Mouse (Mus musculus) kidney, embryonic 16.5 days (tissue): ENCODE results near the gene Nlk. TPM values are rescaled to one million over a fixed set of nuclear protein-coding genes. Genes with fewer than 3 reads are reported as not detected.

ENCODE experiments used
- ATAC-seq: fragments of 200-750 bp; cut with Nextera tagmentation; 2 replicates; pipeline ENCODE4 v1.8.0; 2017; ENCODE audit warnings: moderate TSS enrichment; ENCODE audit not compliant: low FRiP score, low TSS enrichment
- H3K27ac ChIP-seq: fragments of 300-500 bp; sonication (generic); 2 replicates; pipeline ENCODE4 v1.5.1; 2014; ENCODE audit warnings: low read length
- H3K27me3 ChIP-seq: fragments of 300-500 bp; sonication (generic); 2 replicates; pipeline ENCODE4 v1.6.1; 2014; ENCODE audit warnings: low read length, control low read depth, mixed read lengths; ENCODE audit not compliant: insufficient read depth
- H3K36me3 ChIP-seq: fragments of 300-500 bp; sonication (generic); 2 replicates; pipeline ENCODE4 v1.6.1; 2014; ENCODE audit warnings: low read length, control low read depth, mixed read lengths; ENCODE audit not compliant: insufficient read depth
- H3K4me1 ChIP-seq: fragments of 300-500 bp; sonication (generic); 2 replicates; pipeline ENCODE4 v1.6.1; 2014; ENCODE audit warnings: low read length, control low read depth, mixed read lengths; ENCODE audit not compliant: insufficient read depth
- H3K4me2 ChIP-seq: fragments of 300-500 bp; sonication (generic); replicated peaks from 2 replicates; pipeline ENCODE4 v1.6.1; 2014; ENCODE audit warnings: low read depth, low read length
- H3K4me3 ChIP-seq: fragments of 300-500 bp; sonication (generic); 2 replicates; pipeline ENCODE4 v1.5.1; 2014; ENCODE audit warnings: mild to moderate bottlenecking, low read length
- H3K9ac ChIP-seq: fragments of 300-500 bp; sonication (generic); replicated peaks from 2 replicates; pipeline ENCODE4 v1.6.1; 2014; ENCODE audit warnings: low read length
- H3K9me3 ChIP-seq: fragments of 300-500 bp; sonication (generic); 2 replicates; pipeline ENCODE4 v1.6.1; 2016; ENCODE audit warnings: low read length, control low read depth
- WGBS: fragments of 180-500 bp; shearing (Covaris S2); extraction: QIAGEN DNeasy Blood & Tissue Kit; methylation state at CpG from one replicate; pipeline ENCODE4 v1.1.7; 2014; 5-methylcytosine and 5-hydroxymethylcytosine counted together
- polyA plus RNA-seq: library from polyadenylated mRNA; unstranded; fragments of >200 nt; fragmentation: Nextera tagmentation; extraction: Ambion mirVana; gene quantifications from 2 replicates; pipeline ENCODE4 v1.2.1, GENCODE M21; 2015

Nlk gene
- polyA plus RNA-seq, 1 experiment from 2014 or later = 14.3 TPM

DNA sequence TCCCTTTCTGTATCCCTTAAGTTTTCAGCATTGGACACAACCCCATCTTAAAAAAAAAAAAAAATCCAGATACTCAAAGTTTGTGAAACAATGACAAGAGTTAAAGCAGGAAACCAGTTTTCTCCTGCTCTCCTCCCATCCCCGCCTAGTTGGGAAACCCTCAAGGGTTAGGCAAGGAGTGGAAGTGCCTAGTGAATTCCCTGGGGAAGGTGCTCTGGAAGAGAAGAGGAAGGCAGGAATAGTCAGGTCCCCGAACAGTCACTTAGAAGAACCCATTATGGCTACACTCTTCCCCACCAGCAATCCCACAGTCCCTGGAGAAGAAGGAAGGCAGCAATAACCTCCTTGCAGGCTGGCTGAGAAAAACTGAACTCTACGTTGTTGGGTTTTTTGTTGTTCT, 2.9 kb downstream of the Nlk start:
- ATAC-seq = no peak
- H3K36me3 ChIP-seq = no peaks in the 10 kb centered on the region
- H3K4me2 ChIP-seq = peak overlapping the region; percentile 46
- H3K9me3 ChIP-seq = no peaks in the 10 kb centered on the region
- peak overlapping the region; percentile 28 for H3K4me3 ChIP-seq
- peaks cover 36% of the 10 kb centered on the region for H3K4me1 ChIP-seq
- no peaks in the 10 kb centered on the region for H3K27me3 ChIP-seq
- H3K27ac ChIP-seq = 0 out of 2 replicates have a peak overlapping the region, but pooled peaks have one; percentile 24
- H3K9ac ChIP-seq = peak overlapping the region; percentile 35; the same call in 1 of the 2 replicates
- WGBS = 53% methylated on average over 3 of the region's 3 CpGs

GRCm38 (mm10) chr11:78693307-78693706, 3.9 kb downstream of the Nlk start:
- Histone ChIP-seq H3K27me3 (no peaks in the 10 kb centered on the region), H3K4me1 (peaks cover 36% of the 10 kb centered on the region), H3K4me3 (no peak overlapping the region), H3K9me3 (no peaks in the 10 kb centered on the region), H3K27ac (no peak overlapping the region), H3K9ac (no peak overlapping the region), H3K4me2 (peak overlapping the region; percentile 46; the same call in 1 of the 2 replicates), H3K36me3 (no peaks in the 10 kb centered on the region)
- ATAC-seq = no peak
- WGBS = 94% methylated on average over 8 of the region's 8 CpGs

DNA sequence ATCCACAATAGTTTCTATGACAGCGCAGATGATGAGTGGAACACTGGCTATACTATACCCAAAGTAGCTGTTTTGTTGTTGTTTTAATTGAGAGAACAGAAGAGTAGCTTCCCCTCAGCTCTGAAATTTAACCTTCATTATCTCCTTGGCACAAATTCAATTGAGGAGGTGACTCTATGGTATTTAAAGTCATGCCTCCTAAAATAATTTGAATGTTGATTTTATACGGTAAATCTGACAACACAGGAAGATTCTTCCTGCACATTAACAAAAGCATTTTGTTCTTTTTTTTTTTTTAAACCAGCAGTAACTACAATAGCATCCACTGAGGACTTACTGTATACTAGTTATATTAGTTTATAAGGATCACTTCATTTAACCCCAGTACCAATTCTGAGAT, 6.0 kb downstream of the Nlk start:
- no peak overlapping the region for H3K27ac ChIP-seq
- no peak overlapping the region for H3K4me2 ChIP-seq
- H3K4me3 ChIP-seq = no peak overlapping the region
- no peak for ATAC-seq
- WGBS = 66% methylated on average over 2 of the region's 2 CpGs
- H3K4me1 ChIP-seq = peaks cover 38% of the 10 kb centered on the region
- no peaks in the 10 kb centered on the region for H3K9me3 ChIP-seq
- H3K27me3 ChIP-seq = no peaks in the 10 kb centered on the region
- H3K9ac ChIP-seq = no peak overlapping the region
- no peaks in the 10 kb centered on the region for H3K36me3 ChIP-seq

GRCm38 (mm10) chr11:78690547-78690946, 6.6 kb downstream of the Nlk start:
- 58% methylated on average over 3 of the region's 3 CpGs for WGBS
- Histone ChIP-seq H3K9ac (no peak overlapping the region), H3K9me3 (no peaks in the 10 kb centered on the region), H3K4me3 (no peak overlapping the region), H3K4me2 (no peak overlapping the region), H3K27ac (no peak overlapping the region), H3K36me3 (no peaks in the 10 kb centered on the region), H3K27me3 (no peaks in the 10 kb centered on the region), H3K4me1 (peaks cover 32% of the 10 kb centered on the region)
- ATAC-seq = no peak

DNA sequence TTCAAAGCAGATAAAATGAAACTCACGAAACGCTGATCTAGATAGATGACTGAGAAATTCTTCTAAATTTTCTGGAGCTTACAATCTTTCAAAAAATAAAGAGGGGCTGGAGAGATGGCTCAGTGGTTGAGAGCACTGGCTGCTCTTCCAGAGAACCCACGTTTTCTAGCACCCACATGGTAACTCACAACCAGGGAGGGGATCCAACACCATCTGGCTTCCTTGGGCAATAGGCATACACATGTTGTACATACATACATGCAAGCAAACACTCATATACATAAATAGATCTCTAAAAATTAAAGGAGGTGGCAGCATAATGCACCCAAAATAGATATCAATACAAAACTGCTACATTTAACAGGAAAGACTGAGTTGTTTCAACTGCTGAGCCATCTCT, 16.1 kb downstream of the Nlk start:
- no peaks in the 10 kb centered on the region for H3K4me1 ChIP-seq
- no peaks in the 10 kb centered on the region for H3K27me3 ChIP-seq
- whole genome bisulfite sequencing = 92% methylated on average over 3 of the region's 3 CpGs
- H3K4me3 ChIP-seq = no peak overlapping the region
- H3K9me3 ChIP-seq = no peaks in the 10 kb centered on the region
- no peak overlapping the region for H3K4me2 ChIP-seq
- no peak overlapping the region for H3K27ac ChIP-seq
- ATAC-seq = no peak
- peaks cover 9% of the 10 kb centered on the region; the same call in 1 of the 2 replicates for H3K36me3 ChIP-seq
- no peak overlapping the region for H3K9ac ChIP-seq

DNA sequence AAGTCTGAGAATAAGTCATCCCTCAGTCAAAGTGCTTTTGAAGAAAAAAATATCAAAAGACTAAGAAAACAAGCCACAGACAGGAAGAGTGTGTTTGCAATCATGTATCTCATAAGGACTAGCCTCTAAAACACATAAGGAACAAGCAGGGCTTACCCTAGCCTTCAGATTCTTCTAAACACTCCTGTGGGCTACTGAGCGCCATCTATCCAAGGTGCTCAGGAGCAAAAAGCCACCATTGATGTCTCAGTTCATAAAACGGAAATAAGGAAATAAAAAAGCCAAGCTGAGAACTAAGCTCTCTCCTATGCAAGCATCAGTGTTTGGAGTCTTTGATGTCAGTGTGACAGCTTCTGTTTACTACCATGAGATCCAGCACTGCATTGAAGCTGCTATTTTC, 18.4 kb downstream of the Nlk start:
- no peak for ATAC-seq
- H3K9me3 ChIP-seq = no peaks in the 10 kb centered on the region
- no peak overlapping the region for H3K4me3 ChIP-seq
- no peak overlapping the region for H3K9ac ChIP-seq
- no peaks in the 10 kb centered on the region for H3K4me1 ChIP-seq
- H3K27me3 ChIP-seq = no peaks in the 10 kb centered on the region
- no peak overlapping the region for H3K4me2 ChIP-seq
- H3K36me3 ChIP-seq = peaks cover 4% of the 10 kb centered on the region; the same call in 1 of the 2 replicates
- 71% methylated on average over 2 of the region's 2 CpGs for WGBS
- no peak overlapping the region for H3K27ac ChIP-seq

- Histone ChIP-seq H3K9ac (no peak overlapping the region), H3K4me1 (peaks cover 19% of the 10 kb centered on the region), H3K27me3 (no peaks in the 10 kb centered on the region), H3K27ac (no peak overlapping the region), H3K4me2 (no peak overlapping the region), H3K36me3 (no peaks in the 10 kb centered on the region), H3K9me3 (no peaks in the 10 kb centered on the region), H3K4me3 (no peak overlapping the region)
- WGBS = 47% methylated on average over 3 of the region's 3 CpGs
- no peak for ATAC-seq
Measured at GRCm38 (mm10) chr11:78668647-78669046, 28.5 kb downstream of the Nlk start.

- 64% methylated on average over 2 of the region's 2 CpGs for WGBS
- Histone ChIP-seq H3K4me1 (peaks cover 16% of the 10 kb centered on the region), H3K27ac (no peak overlapping the region), H3K27me3 (no peaks in the 10 kb centered on the region), H3K9me3 (no peaks in the 10 kb centered on the region), H3K4me2 (no peak overlapping the region), H3K36me3 (no peaks in the 10 kb centered on the region), H3K9ac (no peak overlapping the region), H3K4me3 (no peak overlapping the region)
- no peak for ATAC-seq
Measured at GRCm38 (mm10) chr11:78664853-78665252, 32.3 kb downstream of the Nlk start.

GRCm38 (mm10) chr11:78663916-78664315, 33.3 kb downstream of the Nlk start:
- H3K36me3 ChIP-seq = no peaks in the 10 kb centered on the region
- H3K27me3 ChIP-seq = no peaks in the 10 kb centered on the region
- 66% methylated on average over 4 of the region's 4 CpGs for WGBS
- no peaks in the 10 kb centered on the region for H3K9me3 ChIP-seq
- ATAC-seq = no peak
- no peak overlapping the region for H3K27ac ChIP-seq
- no peak overlapping the region for H3K9ac ChIP-seq
- H3K4me2 ChIP-seq = no peak overlapping the region
- no peak overlapping the region for H3K4me3 ChIP-seq
- H3K4me1 ChIP-seq = peaks cover 12% of the 10 kb centered on the region

- Histone ChIP-seq H3K36me3 (no peaks in the 10 kb centered on the region), H3K9me3 (no peaks in the 10 kb centered on the region), H3K4me1 (no peaks in the 10 kb centered on the region), H3K9ac (no peak overlapping the region), H3K27me3 (no peaks in the 10 kb centered on the region), H3K27ac (no peak overlapping the region), H3K4me3 (no peak overlapping the region), H3K4me2 (no peak overlapping the region)
- 82% methylated on average over 2 of the region's 2 CpGs for WGBS
- no peak for ATAC-seq
Measured at GRCm38 (mm10) chr11:78649143-78649542, 48.0 kb downstream of the Nlk start.
